Mouse (Mus musculus): ENCODE results near the gene Fxyd3. TPM values are rescaled to one million over a fixed set of nuclear protein-coding genes. Genes with fewer than 3 reads are reported as not detected.
A peak's percentile ranks its signal among the peaks of the same experiment; 100 is the strongest.

The Fxyd3 gene
- 7.9 and 10.8 TPM in 2 replicates for polyA plus RNA-seq (2016; fragmentation: Nextera tagmentation; extraction: Ambion mirVana)

DNA sequence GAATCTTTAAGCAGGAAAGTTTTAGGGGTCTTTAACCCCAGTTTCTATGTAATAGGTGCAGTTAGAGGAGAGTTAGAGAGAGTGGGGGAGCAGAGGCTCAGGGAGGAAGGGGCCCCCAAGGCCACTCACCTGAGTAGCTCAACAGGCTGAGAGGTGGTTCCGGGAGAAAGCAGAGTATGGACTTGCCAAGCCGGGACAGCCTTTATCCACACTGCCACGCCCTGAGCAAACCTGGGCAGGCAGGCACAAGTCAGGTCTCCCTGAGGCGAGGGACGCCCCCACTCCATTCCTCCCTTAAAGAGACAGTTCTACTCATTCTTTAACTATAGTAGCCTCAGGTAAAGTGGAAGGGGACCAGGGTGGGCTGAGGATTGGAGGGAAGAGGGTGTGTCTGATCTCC lies at the start of gene Fxyd3:
Gene Fxyd3, minus strand, starts transcription at position 213 of the 400 bp plus-strand sequence.
- peaks cover 48% of the 10 kb centered on the region for H3K4me1 ChIP-seq (replicated peaks)
- no peaks in the 10 kb centered on the region for H3K36me3 ChIP-seq
- H3K27me3 ChIP-seq (ENCODE audit: insufficient read depth, poor library complexity, severe bottlenecking), result no peaks in the 10 kb centered on the region
- peak within 1 kb of the TSS; percentile 78 for H3K27ac ChIP-seq
- peaks cover 5% of the 10 kb centered on the region; the same call in 1 of the 2 replicates for H3K9me3 ChIP-seq
- H3K4me3 ChIP-seq, result no peak within 1 kb of the TSS
- no peak for DNase-seq (ENCODE audit: low spot score)
- 65% methylated on average over 5 of the region's 5 CpGs for WGBS

DNA sequence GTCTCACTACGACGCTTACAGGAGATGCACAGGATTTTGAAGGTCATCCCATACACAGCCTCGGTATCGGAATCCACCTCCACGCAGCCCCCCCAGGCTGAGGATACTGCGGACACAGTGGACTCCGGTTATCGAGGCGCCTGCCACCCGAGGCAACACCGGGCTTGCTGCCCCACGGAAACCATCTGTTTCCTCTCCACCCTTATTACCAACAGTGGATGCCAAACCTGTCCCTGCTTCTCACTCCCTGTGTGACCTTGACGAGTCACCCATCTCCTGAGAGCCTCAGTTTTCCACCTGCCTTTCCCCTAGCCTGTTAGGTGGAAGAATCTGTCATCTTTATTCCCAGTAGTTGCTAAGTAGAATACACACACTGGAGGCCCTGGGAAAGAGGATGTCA lies 48.6 kb upstream of the Fxyd3 start:
- no peak overlapping the region for H3K27ac ChIP-seq
- H3K4me3 ChIP-seq, result no peak overlapping the region
- peaks cover 18% of the 10 kb centered on the region for H3K4me1 ChIP-seq (replicated peaks)
- no peaks in the 10 kb centered on the region for H3K9me3 ChIP-seq
- peaks cover 49% of the 10 kb centered on the region for H3K27me3 ChIP-seq (ENCODE audit: insufficient read depth, poor library complexity, severe bottlenecking)
- 87% methylated on average over 13 of the region's 13 CpGs for WGBS
- DNase-seq (ENCODE audit: low spot score), result no peak
- peaks cover 22% of the 10 kb centered on the region for H3K36me3 ChIP-seq

DNA sequence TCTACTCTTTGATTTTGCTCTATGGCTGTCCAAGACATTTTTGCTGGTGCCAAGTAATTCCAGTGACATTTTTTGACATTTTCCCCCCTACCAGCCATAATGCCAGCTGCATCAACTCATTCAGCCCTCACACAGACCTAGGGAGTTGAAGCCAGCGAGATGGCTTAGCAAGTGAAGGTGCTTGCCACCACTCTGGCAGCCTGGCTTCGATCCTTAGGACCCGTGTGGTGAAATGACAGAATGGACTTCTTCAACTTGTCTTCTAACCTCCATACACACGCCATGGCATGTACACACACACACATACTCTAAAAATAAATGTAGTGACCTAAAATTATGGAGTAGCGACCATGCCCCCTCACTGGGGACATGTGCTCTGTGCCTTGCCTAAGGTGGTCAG lies 47.9 kb upstream of the Fxyd3 start:
- H3K27me3 ChIP-seq (ENCODE audit: insufficient read depth, poor library complexity, severe bottlenecking), result peaks cover 49% of the 10 kb centered on the region
- DNase-seq (ENCODE audit: low spot score), result no peak
- H3K36me3 ChIP-seq, result peaks cover 15% of the 10 kb centered on the region

DNA sequence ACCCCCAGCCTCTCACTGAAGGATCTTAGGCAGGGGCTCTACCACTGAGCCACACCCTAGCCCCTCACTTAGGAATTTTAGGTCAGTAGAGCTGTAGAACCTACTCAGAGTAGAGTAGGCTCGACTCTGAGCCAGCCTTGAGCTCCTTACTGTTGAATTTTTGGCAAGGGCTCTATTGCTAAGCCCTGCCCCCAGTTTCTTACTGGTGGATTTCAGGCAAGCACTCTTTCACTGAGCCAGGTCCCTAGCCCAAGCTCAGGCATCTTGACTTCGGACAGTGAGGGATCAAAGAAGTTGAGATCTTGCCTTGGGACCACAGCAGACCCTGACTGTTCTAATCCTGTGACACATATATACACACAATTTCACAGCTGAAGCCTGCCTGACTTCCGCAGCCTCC lies 47.2 kb upstream of the Fxyd3 start:
- Histone ChIP-seq H3K9me3 (no peaks in the 10 kb centered on the region), H3K36me3 (peaks cover 8% of the 10 kb centered on the region), H3K27ac (no peak overlapping the region), H3K4me1 (replicated peaks) (peaks cover 18% of the 10 kb centered on the region), H3K27me3 (ENCODE audit: insufficient read depth, poor library complexity, severe bottlenecking) (peaks cover 45% of the 10 kb centered on the region), H3K4me3 (no peak overlapping the region)
- DNase-seq (ENCODE audit: low spot score), result no peak
- WGBS, result 83% methylated on average over 3 of the region's 3 CpGs

More for the DNA sequence above, 47.9 kb upstream of the Fxyd3 start:
- WGBS, result 89% methylated on average over 5 of the region's 5 CpGs
- Histone ChIP-seq H3K4me1 (replicated peaks) (peaks cover 18% of the 10 kb centered on the region), H3K27ac (no peak overlapping the region), H3K4me3 (no peak overlapping the region), H3K9me3 (no peaks in the 10 kb centered on the region)

- WGBS, result 91% methylated on average over 16 of the region's 16 CpGs
- H3K27ac ChIP-seq, result no peak overlapping the region
- no peaks in the 10 kb centered on the region for H3K9me3 ChIP-seq
- H3K27me3 ChIP-seq (ENCODE audit: insufficient read depth, poor library complexity, severe bottlenecking), result peaks cover 37% of the 10 kb centered on the region
- no peak for DNase-seq (ENCODE audit: low spot score)
- peaks cover 18% of the 10 kb centered on the region for H3K4me1 ChIP-seq (replicated peaks)
- H3K4me3 ChIP-seq, result no peak overlapping the region
- H3K36me3 ChIP-seq, result peaks cover under 1% of the 10 kb centered on the region; the same call in 1 of the 2 replicates
These were observed 46.4 kb upstream of the Fxyd3 start for GRCm38 (mm10) chr7:31122641-31123631.

GRCm38 (mm10) chr7:31119556-31119955 lies 43.1 kb upstream of the Fxyd3 start:
- 88% methylated on average over 5 of the region's 5 CpGs for WGBS
- H3K27me3 ChIP-seq (ENCODE audit: insufficient read depth, poor library complexity, severe bottlenecking), result peaks cover 13% of the 10 kb centered on the region
- H3K4me1 ChIP-seq (replicated peaks), result peaks cover 26% of the 10 kb centered on the region
- no peak overlapping the region for H3K27ac ChIP-seq
- H3K36me3 ChIP-seq, result no peaks in the 10 kb centered on the region
- no peaks in the 10 kb centered on the region for H3K9me3 ChIP-seq
- H3K4me3 ChIP-seq, result no peak overlapping the region
- DNase-seq (ENCODE audit: low spot score), result no peak

DNA sequence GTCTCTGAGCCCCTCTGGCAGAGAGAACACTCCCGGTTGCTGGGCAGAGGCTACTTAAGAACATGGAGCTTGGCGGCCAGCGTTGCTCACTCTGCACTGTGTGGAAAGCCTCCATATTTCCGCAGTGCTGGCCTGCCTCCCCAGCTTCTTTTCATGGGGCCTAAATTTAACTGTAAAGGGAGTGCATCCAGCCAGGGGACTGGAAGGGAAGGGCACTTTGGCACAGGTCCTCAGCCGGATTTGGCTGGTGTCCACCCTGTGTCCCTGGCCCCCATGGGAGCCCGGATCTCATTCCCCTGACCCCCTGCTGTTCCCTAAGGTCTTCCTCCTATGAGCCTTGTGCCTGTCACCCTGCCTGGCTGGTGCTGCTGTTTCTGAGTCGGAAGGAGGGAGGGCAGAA lies 42.0 kb upstream of the Fxyd3 start:
- Histone ChIP-seq H3K4me3 (no peak overlapping the region), H3K27ac (no peak overlapping the region), H3K4me1 (replicated peaks) (peaks cover 29% of the 10 kb centered on the region), H3K9me3 (no peaks in the 10 kb centered on the region), H3K27me3 (ENCODE audit: insufficient read depth, poor library complexity, severe bottlenecking) (peaks cover 15% of the 10 kb centered on the region), H3K36me3 (no peaks in the 10 kb centered on the region)
- no peak for DNase-seq (ENCODE audit: low spot score)
- WGBS, result 83% methylated on average over 7 of the region's 7 CpGs

GRCm38 (mm10) chr7:31117465-31117864 lies 41.0 kb upstream of the Fxyd3 start:
- Histone ChIP-seq H3K27me3 (ENCODE audit: insufficient read depth, poor library complexity, severe bottlenecking) (peaks cover 15% of the 10 kb centered on the region), H3K4me3 (no peak overlapping the region; the same call in 1 of the 2 replicates), H3K9me3 (no peaks in the 10 kb centered on the region), H3K27ac (no peak overlapping the region), H3K4me1 (replicated peaks) (peaks cover 29% of the 10 kb centered on the region), H3K36me3 (no peaks in the 10 kb centered on the region)
- whole genome bisulfite sequencing, result 87% methylated on average over 11 of the region's 11 CpGs
- no peak for DNase-seq (ENCODE audit: low spot score)

DNA sequence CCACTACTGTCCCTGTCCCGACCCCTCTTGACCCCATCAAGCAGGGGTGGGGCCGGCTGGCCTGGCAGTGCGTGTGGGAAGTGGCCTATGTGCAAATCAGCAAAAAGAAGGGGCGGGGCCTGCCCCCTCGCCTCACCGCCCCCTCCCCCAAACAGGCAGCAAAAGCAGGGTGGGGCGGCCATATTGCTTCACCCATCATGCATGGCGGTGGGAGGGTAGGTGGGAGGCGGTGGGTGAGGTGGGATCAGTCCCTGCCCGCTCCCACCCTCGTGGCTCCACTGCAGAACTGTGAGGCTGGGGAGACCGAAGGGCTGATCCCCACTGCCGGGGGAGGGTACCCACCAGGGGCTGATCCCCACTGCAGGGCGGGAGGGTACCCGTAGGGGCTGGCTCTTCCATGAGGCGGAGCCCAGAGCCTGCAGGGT lies 40.2 kb upstream of the Fxyd3 start:
- Histone ChIP-seq H3K36me3 (no peaks in the 10 kb centered on the region), H3K4me3 (peak overlapping the region; percentile 24), H3K27me3 (ENCODE audit: insufficient read depth, poor library complexity, severe bottlenecking) (peaks cover 15% of the 10 kb centered on the region), H3K9me3 (no peaks in the 10 kb centered on the region), H3K4me1 (replicated peaks) (peaks cover 33% of the 10 kb centered on the region), H3K27ac (peak overlapping the region; percentile 69)
- WGBS, result 40% methylated on average over 16 of the region's 16 CpGs
- DNase-seq (ENCODE audit: low spot score), result peak; percentile 39

GRCm38 (mm10) chr7:31115587-31116043 lies 39.1 kb upstream of the Fxyd3 start:
- Histone ChIP-seq H3K4me3 (0 out of 2 replicates have a peak overlapping the region, but pooled peaks have one; percentile 9), H3K9me3 (no peaks in the 10 kb centered on the region), H3K4me1 (replicated peaks) (peaks cover 35% of the 10 kb centered on the region), H3K27me3 (ENCODE audit: insufficient read depth, poor library complexity, severe bottlenecking) (peaks cover 15% of the 10 kb centered on the region), H3K36me3 (no peaks in the 10 kb centered on the region), H3K27ac (peak overlapping the region; percentile 63)
- 23% methylated on average over 17 of the region's 17 CpGs for WGBS
- peak; percentile 60 for DNase-seq (ENCODE audit: low spot score)

DNA sequence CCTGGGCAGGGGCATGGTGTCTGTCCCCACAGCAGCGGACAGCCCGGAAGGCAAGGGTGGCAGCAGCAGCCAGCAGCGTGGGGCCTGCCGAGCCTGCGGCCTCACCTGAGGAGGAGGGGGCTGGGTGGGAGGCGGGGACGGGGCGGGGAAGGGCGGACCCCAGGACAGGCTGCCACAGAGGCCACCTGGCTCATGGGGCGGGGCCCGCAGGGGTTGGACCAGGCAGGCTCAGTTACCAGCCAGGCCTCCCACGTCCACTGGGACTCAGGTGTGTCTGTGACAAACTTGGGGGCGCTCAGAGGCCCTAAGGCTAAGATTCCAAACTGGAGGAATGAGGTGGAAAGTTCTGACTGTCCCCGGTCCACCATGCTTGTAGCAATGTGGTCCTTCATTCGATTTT lies 38.7 kb upstream of the Fxyd3 start, which contains the start of gene Hpn:
Gene Hpn, minus strand, starts transcription at position 109 of the 400 bp plus-strand sequence.
- H3K9me3 ChIP-seq, result no peaks in the 10 kb centered on the region
- WGBS, result 21% methylated on average over 14 of the region's 15 CpGs
- peaks cover 35% of the 10 kb centered on the region for H3K4me1 ChIP-seq (replicated peaks)
- H3K27me3 ChIP-seq (ENCODE audit: insufficient read depth, poor library complexity, severe bottlenecking), result peaks cover 15% of the 10 kb centered on the region
- H3K36me3 ChIP-seq, result no peaks in the 10 kb centered on the region
- peak; percentile 29 for DNase-seq (ENCODE audit: low spot score)
- peak within 1 kb of the TSS; percentile 63 for H3K27ac ChIP-seq
- H3K4me3 ChIP-seq, result peak within 1 kb of the TSS; percentile 18

DNA sequence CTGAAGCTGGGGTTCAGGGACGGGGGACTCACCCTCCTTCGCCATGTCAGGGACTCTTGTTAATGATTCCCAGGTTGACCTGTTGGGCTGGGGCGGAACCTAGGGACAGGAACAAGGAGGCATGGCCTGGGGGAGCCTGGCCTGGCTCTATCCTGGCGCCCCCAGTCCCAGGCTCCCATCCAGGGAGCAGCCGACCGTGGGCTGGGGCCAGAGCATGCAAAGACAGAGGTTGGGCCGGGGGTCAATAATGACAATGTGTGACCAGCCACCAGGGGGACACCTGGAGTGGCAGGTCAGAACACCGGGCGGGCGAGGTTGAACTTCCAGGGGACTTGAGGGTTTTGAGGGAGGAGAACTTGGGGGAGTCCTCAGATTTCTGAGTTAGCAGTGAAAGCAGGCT lies 38.1 kb upstream of the Fxyd3 start:
- Histone ChIP-seq H3K4me3 (peak overlapping the region; percentile 18; the same call in 1 of the 2 replicates), H3K9me3 (no peaks in the 10 kb centered on the region), H3K27ac (peak overlapping the region; percentile 63), H3K27me3 (ENCODE audit: insufficient read depth, poor library complexity, severe bottlenecking) (peaks cover 15% of the 10 kb centered on the region), H3K4me1 (replicated peaks) (peaks cover 35% of the 10 kb centered on the region), H3K36me3 (no peaks in the 10 kb centered on the region)
- WGBS, result 48% methylated on average over 10 of the region's 10 CpGs
- no peak for DNase-seq (ENCODE audit: low spot score)

DNA sequence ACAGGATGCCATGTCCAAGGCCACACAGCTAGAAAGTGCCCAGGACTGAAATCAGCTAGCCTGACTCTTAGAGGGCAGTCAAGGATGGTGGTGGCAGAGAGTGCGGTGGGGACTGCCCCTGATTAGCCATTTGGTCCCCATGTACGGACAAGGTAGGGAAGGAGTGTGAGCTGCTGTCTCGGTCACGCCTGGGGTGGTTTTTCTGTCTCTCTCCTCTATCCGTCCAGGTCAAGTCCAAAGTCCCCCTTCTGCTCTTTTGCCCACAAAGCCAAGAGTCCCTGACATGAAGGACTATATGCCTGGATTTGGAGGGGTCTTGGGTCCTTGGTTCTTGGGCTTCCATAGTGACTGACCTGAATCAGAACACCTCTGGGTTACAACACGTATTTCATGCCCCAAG lies 37.3 kb upstream of the Fxyd3 start:
- DNase-seq (ENCODE audit: low spot score), result no peak
- H3K27ac ChIP-seq, result no peak overlapping the region
- 80% methylated on average over 6 of the region's 6 CpGs for WGBS

More for the DNA sequence above, 37.3 kb upstream of the Fxyd3 start:
- Histone ChIP-seq H3K4me1 (replicated peaks) (peaks cover 35% of the 10 kb centered on the region), H3K4me3 (no peak overlapping the region), H3K27me3 (ENCODE audit: insufficient read depth, poor library complexity, severe bottlenecking) (peaks cover 15% of the 10 kb centered on the region), H3K9me3 (no peaks in the 10 kb centered on the region), H3K36me3 (no peaks in the 10 kb centered on the region)

Data from hindbrain, embryonic 10.5 days (tissue).